Mouse (Mus musculus): Measurements from ENCODE around the gene Lce6a.

- TF ChIP-seq CTCF (IDR thresholded peaks at IDR 0.05; ENCODE audit: low read depth) = no peak
- no peak for TF ChIP-seq EP300 (optimal IDR thresholded peaks at IDR 0.05)
These were observed 38.2 kb downstream of the Lce6a start for GRCm38 (mm10) chr3:92583164-92583826.
